Mouse (Mus musculus): ENCODE results near the gene Acvr2b. TPM values are rescaled to one million over a fixed set of nuclear protein-coding genes. Genes with fewer than 3 reads are reported as not detected.

Acvr2b gene
- polyA plus RNA-seq, 1 experiment from 2014 or later: 106 TPM

DNA sequence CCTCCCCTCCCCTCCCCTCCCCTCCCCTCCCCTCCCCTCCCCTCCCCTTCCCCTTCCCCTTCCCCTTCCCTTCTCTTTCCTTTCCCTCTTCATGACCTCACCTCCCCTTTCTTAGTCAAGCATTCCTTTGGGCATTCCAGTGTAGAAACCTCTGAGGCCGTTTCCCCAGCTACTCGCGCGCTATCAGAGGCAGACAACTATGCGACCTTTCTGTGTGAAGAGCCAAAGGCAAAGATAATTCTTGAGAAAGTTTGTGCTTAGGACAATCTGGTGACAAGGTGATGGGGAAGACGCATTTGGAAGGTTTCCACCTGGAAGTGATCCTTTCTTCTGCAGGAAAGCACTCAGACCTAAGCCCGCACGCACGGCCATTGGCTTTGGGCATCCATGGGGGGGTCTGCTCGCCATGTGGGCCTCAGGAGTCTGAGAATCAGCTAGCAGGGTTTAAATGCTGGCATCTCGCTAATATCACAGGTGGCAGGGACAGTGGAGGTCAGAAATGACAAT, 70.5 kb downstream of the Acvr2b start:
- Histone ChIP-seq H3K9ac (ENCODE audit: low read length) (no peak overlapping the region), H3K36me3 (ENCODE audit: control insufficient read depth, insufficient read depth, low read length) (no peaks in the 10 kb centered on the region), H3K9me3 (ENCODE audit: control insufficient read depth, low read length) (no peaks in the 10 kb centered on the region), H3K4me2 (ENCODE audit: low read depth, low read length, severe bottlenecking) (no peak overlapping the region), H3K27me3 (ENCODE audit: control insufficient read depth, insufficient read depth, low read length) (no peaks in the 10 kb centered on the region), H3K4me3 (ENCODE audit: low read depth, low read length) (no peak overlapping the region), H3K4me1 (replicated peaks; ENCODE audit: control insufficient read depth, insufficient read depth, low read length) (no peaks in the 10 kb centered on the region), H3K27ac (ENCODE audit: low read depth, low read length) (no peak overlapping the region)
- no peak for DNase-seq (ENCODE audit: low spot score)
- WGBS: 88% methylated on average over 11 of the region's 11 CpGs
- ATAC-seq (replicated peaks; ENCODE audit: low FRiP score): no peak

DNA sequence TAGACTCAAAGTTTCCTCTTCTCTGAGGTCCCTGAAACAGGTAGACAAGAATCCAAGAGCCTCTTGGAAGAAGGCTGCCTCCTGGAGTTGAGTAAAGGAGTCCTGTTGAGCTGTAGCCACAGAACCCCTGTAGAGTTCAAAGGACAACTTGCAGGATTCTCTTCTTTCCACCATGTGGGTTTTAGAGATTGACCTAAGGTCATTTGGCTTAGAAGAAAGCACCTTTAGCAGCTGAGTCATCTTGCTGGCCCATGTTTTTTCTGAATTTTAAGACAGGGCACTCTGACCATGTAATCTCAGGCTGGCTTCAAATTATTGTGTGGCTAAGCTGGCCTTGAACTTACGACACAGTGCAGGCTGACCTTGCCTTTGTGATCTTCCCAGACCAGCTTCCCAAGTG, 71.1 kb downstream of the Acvr2b start:
- H3K9ac ChIP-seq (ENCODE audit: low read length): no peak overlapping the region
- no peaks in the 10 kb centered on the region for H3K4me1 ChIP-seq (replicated peaks; ENCODE audit: control insufficient read depth, insufficient read depth, low read length)
- H3K4me2 ChIP-seq (ENCODE audit: low read depth, low read length, severe bottlenecking): no peak overlapping the region
- H3K4me3 ChIP-seq (ENCODE audit: low read depth, low read length): no peak overlapping the region
- ATAC-seq (replicated peaks; ENCODE audit: low FRiP score) (no peak), DNase-seq (ENCODE audit: low spot score) (no peak)
- no peaks in the 10 kb centered on the region for H3K36me3 ChIP-seq (ENCODE audit: control insufficient read depth, insufficient read depth, low read length)
- no peaks in the 10 kb centered on the region for H3K27me3 ChIP-seq (ENCODE audit: control insufficient read depth, insufficient read depth, low read length)
- WGBS: 86% methylated on average over 1 of the region's 1 CpGs
- no peaks in the 10 kb centered on the region for H3K9me3 ChIP-seq (ENCODE audit: control insufficient read depth, low read length)
- H3K27ac ChIP-seq (ENCODE audit: low read depth, low read length): no peak overlapping the region

DNA sequence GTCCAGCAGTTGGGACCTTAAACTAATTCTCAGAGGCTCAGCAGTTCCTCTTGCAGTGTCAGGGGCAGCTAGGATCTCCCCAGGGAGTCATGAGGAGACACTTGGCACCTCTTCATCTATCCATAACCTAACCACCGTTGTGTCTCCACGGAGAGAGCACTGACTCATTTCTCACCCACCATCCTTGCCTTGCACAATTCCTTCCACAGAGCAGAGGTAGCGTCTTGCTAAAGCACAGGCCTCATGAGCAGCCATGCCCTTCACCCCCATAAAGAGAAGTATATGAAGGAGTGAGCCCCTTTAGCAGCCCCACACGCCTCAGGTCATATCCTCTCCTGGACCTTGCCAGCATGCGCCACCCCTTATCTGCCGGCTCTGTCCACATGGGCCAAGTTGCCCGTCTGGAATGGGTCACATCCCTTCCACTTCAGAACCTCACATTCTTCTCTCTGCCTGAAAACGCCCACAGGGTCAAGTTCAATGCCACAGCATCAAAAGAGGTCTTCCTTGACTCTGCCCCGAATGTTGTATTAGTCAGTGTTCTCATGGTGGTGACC, 71.8 kb downstream of the Acvr2b start:
- no peaks in the 10 kb centered on the region for H3K9me3 ChIP-seq (ENCODE audit: control insufficient read depth, low read length)
- ATAC-seq (replicated peaks; ENCODE audit: low FRiP score) (no peak), DNase-seq (ENCODE audit: low spot score) (no peak)
- no peak overlapping the region for H3K4me2 ChIP-seq (ENCODE audit: low read depth, low read length, severe bottlenecking)
- no peak overlapping the region for H3K9ac ChIP-seq (ENCODE audit: low read length)
- no peak overlapping the region for H3K27ac ChIP-seq (ENCODE audit: low read depth, low read length)
- H3K4me3 ChIP-seq (ENCODE audit: low read depth, low read length): no peak overlapping the region
- H3K36me3 ChIP-seq (ENCODE audit: control insufficient read depth, insufficient read depth, low read length): no peaks in the 10 kb centered on the region
- H3K4me1 ChIP-seq (replicated peaks; ENCODE audit: control insufficient read depth, insufficient read depth, low read length): no peaks in the 10 kb centered on the region
- 91% methylated on average over 9 of the region's 9 CpGs for WGBS
- no peaks in the 10 kb centered on the region for H3K27me3 ChIP-seq (ENCODE audit: control insufficient read depth, insufficient read depth, low read length)

DNA sequence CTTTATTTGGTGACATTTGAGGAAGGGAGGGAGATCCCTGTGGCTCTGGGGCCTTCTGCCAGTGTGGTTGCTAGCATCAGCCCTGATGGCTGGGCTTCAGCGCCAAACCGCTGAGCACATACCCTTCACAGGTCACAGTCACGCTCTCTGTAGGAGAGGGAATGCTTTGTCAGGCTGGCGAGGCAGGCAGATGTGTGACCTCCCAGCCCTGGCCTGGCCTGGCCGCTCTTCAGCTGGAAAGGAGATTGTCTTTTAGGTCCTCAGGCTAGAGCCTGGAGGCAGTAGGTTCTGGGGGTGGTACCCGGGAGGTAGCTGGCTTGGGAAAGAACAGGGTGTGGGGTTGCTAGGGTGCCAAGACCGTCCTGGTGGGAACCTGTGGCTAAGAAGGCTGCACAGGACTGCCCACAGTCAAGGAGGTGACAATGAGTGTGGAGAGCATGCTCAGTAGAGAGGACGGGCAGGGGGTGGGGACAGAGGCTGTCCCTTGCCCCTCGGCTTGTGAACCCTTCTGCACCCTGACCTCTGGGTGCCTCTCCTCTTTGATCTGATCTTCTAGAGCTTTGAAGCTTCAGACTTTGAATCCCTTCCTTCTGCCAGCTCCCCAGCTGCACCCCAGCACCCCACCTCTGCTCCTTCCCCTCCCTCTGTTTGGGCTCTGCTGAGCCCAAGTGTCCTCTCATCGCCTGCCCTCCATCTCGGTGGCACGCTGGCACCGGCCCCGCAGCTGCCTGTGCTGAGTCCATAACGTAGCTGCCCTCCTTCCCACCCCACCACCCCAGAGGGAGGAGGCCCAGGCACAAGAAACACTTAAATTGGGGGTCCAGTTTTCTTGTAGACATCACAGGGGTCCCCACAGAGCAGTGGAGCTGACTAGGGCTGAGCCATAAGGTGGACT, 73.0 kb downstream of the Acvr2b start:
- H3K4me1 ChIP-seq (replicated peaks; ENCODE audit: control insufficient read depth, insufficient read depth, low read length): no peaks in the 10 kb centered on the region
- no peak overlapping the region for H3K27ac ChIP-seq (ENCODE audit: low read depth, low read length)

DNA sequence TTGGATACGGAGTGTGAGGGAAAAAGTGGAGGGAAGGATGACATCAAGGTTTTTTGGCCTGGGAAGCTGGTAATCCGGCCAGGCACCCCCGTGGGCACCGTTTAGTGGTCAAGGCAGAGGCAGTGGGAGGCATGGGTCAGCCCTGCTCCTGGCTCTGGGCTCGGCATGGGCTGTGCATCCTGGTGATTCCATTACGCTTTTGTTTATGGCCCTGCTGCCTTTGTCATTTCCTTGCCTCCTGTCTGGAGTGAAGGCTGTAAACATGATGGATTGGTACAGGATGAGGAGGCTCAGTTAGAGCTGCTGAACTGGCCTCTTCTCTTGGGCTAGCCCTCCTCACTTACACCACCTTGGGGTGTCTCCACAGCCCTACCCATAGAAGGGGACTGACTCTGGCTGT, 75.8 kb downstream of the Acvr2b start:
- 67% methylated on average over 6 of the region's 6 CpGs for WGBS
- DNase-seq (ENCODE audit: low spot score) (no peak), ATAC-seq (replicated peaks; ENCODE audit: low FRiP score) (no peak)
- Histone ChIP-seq H3K9ac (ENCODE audit: low read length) (no peak overlapping the region), H3K27me3 (ENCODE audit: control insufficient read depth, insufficient read depth, low read length) (no peaks in the 10 kb centered on the region), H3K27ac (ENCODE audit: low read depth, low read length) (no peak overlapping the region), H3K4me2 (ENCODE audit: low read depth, low read length, severe bottlenecking) (no peak overlapping the region), H3K36me3 (ENCODE audit: control insufficient read depth, insufficient read depth, low read length) (no peaks in the 10 kb centered on the region), H3K9me3 (ENCODE audit: control insufficient read depth, low read length) (no peaks in the 10 kb centered on the region), H3K4me3 (ENCODE audit: low read depth, low read length) (no peak overlapping the region), H3K4me1 (replicated peaks; ENCODE audit: control insufficient read depth, insufficient read depth, low read length) (no peaks in the 10 kb centered on the region)

More for the DNA sequence above, 73.0 kb downstream of the Acvr2b start:
- DNase-seq (ENCODE audit: low spot score) (no peak), ATAC-seq (replicated peaks; ENCODE audit: low FRiP score) (no peak)
- no peaks in the 10 kb centered on the region for H3K36me3 ChIP-seq (ENCODE audit: control insufficient read depth, insufficient read depth, low read length)
- H3K9me3 ChIP-seq (ENCODE audit: control insufficient read depth, low read length): no peaks in the 10 kb centered on the region
- H3K27me3 ChIP-seq (ENCODE audit: control insufficient read depth, insufficient read depth, low read length): no peaks in the 10 kb centered on the region
- 75% methylated on average over 15 of the region's 15 CpGs for WGBS
- no peak overlapping the region for H3K4me2 ChIP-seq (ENCODE audit: low read depth, low read length, severe bottlenecking)
- H3K9ac ChIP-seq (ENCODE audit: low read length): no peak overlapping the region
- H3K4me3 ChIP-seq (ENCODE audit: low read depth, low read length): no peak overlapping the region

DNA sequence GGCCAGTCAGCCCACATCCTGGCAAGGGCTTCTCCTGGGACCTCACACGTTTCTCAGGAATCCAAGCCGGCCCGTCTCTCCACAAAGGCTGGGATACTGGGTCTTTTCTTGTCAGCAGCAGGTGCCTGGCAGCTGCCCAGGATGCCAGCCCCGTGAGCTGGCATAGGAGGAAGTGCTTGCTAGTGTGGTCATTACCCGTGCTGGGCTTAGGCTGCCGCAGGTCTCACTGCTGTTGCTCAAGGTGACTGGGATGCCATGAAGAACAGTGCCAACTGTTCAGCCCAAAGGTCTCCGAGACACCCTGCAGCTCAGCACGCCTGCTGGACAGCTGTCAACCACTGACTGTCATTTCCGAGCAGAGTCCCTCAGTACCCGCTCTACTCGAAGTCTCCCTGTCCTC, 76.4 kb downstream of the Acvr2b start:
- Histone ChIP-seq H3K4me3 (ENCODE audit: low read depth, low read length) (no peak overlapping the region), H3K27ac (ENCODE audit: low read depth, low read length) (no peak overlapping the region), H3K27me3 (ENCODE audit: control insufficient read depth, insufficient read depth, low read length) (no peaks in the 10 kb centered on the region), H3K4me2 (ENCODE audit: low read depth, low read length, severe bottlenecking) (no peak overlapping the region), H3K4me1 (replicated peaks; ENCODE audit: control insufficient read depth, insufficient read depth, low read length) (no peaks in the 10 kb centered on the region), H3K9ac (ENCODE audit: low read length) (no peak overlapping the region), H3K36me3 (ENCODE audit: control insufficient read depth, insufficient read depth, low read length) (no peaks in the 10 kb centered on the region), H3K9me3 (ENCODE audit: control insufficient read depth, low read length) (no peaks in the 10 kb centered on the region)
- 87% methylated on average over 11 of the region's 11 CpGs for WGBS
- ATAC-seq (replicated peaks; ENCODE audit: low FRiP score): no peak
- DNase-seq (ENCODE audit: low spot score): no peak

DNA sequence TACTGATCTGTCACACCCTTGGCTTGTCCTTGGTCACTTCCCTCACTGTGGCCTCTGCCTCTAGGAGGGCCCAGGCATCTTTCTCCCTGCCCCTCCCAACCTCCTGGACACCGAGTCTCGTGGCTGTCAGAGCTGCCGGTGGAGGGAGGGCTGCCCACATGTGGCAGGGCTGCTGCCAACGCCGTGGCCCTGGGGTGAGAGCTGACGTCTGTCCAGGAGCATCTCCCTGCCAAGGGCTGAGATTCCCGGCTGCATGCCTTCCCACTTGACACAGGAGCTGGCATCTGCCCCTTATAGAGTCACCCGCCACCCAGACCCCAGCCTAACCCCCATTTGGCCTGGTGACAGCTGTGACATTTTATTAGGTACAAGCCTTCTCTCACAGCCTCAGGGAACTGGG, 77.4 kb downstream of the Acvr2b start:
- Histone ChIP-seq H3K9me3 (ENCODE audit: control insufficient read depth, low read length) (no peaks in the 10 kb centered on the region), H3K27me3 (ENCODE audit: control insufficient read depth, insufficient read depth, low read length) (no peaks in the 10 kb centered on the region), H3K4me3 (ENCODE audit: low read depth, low read length) (no peak overlapping the region), H3K9ac (ENCODE audit: low read length) (no peak overlapping the region), H3K4me1 (replicated peaks; ENCODE audit: control insufficient read depth, insufficient read depth, low read length) (no peaks in the 10 kb centered on the region), H3K27ac (ENCODE audit: low read depth, low read length) (no peak overlapping the region), H3K36me3 (ENCODE audit: control insufficient read depth, insufficient read depth, low read length) (no peaks in the 10 kb centered on the region), H3K4me2 (ENCODE audit: low read depth, low read length, severe bottlenecking) (no peak overlapping the region)
- ATAC-seq (replicated peaks; ENCODE audit: low FRiP score) (no peak), DNase-seq (ENCODE audit: low spot score) (no peak)
- 71% methylated on average over 8 of the region's 8 CpGs for WGBS

DNA sequence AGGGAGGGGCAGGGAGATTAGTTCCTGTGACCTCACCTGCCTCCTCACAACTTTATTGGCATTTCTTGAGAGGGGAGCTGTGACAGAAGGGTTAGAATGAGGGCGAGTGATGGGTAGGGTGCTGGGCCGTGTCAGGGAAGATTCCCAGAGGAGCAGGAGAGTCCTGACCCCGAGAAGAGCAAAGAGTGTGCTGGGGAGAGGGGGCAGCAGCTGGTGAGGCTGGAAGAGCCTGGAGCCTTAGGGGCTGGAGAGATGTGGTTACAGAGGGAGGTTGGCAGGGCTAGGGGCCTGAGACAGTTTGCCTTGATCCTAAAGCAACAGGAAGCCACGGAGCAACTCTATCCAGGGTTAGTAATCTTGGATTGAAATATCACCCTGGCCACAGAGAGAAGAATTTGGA, 79.7 kb downstream of the Acvr2b start:
- H3K9me3 ChIP-seq (ENCODE audit: control insufficient read depth, low read length): no peaks in the 10 kb centered on the region
- no peaks in the 10 kb centered on the region for H3K27me3 ChIP-seq (ENCODE audit: control insufficient read depth, insufficient read depth, low read length)
- H3K4me2 ChIP-seq (ENCODE audit: low read depth, low read length, severe bottlenecking): no peak overlapping the region
- H3K4me1 ChIP-seq (replicated peaks; ENCODE audit: control insufficient read depth, insufficient read depth, low read length): no peaks in the 10 kb centered on the region
- H3K36me3 ChIP-seq (ENCODE audit: control insufficient read depth, insufficient read depth, low read length): no peaks in the 10 kb centered on the region
- no peak for DNase-seq (ENCODE audit: low spot score)
- no peak overlapping the region for H3K4me3 ChIP-seq (ENCODE audit: low read depth, low read length)
- 86% methylated on average over 4 of the region's 4 CpGs for WGBS
- no peak overlapping the region for H3K9ac ChIP-seq (ENCODE audit: low read length)
- H3K27ac ChIP-seq (ENCODE audit: low read depth, low read length): no peak overlapping the region
- no peak for ATAC-seq (replicated peaks; ENCODE audit: low FRiP score)
